Mouse (Mus musculus): ENCODE measurements around the gene Tiam1. TPM values are rescaled to one million over a fixed set of nuclear protein-coding genes. Genes with fewer than 3 reads are reported as not detected.
A peak's percentile ranks its signal among the peaks of the same experiment; 100 is the strongest.

Tiam1 gene
- total RNA-seq, 1 experiment from 2014 or later, result 18.4 TPM

GRCm38 (mm10) chr16:90150820-90151219, 7.3 kb upstream of the Tiam1 start:
- no peak for ATAC-seq (replicated peaks in 1 of 2; ENCODE audit: insufficient read depth in 1 of 2, low FRiP score in 2 of 2, low TSS enrichment in 1 of 2, low read depth in 1 of 2, poor library complexity in 2 of 2, severe bottlenecking in 2 of 2)

DNA sequence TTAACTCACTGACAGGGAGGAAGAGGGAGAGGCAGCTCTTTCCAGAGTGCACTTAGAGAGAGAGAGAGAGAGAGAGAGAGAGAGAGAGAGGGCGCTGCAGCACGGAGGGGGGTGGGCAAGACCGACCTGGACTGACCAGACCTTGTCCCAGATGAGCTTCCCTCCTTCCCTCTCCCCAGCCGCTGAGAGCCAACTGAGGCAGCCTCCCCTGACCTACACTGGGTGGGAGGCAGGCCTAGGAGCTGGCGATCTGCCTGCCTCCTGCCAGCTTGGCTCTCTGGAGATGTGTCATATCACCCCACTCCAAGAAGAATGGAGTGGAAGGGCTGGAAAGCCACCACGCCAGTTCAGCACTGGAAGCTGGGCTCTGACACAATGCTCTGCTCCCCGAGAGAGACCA, 6.6 kb upstream of the Tiam1 start:
- no peak for ATAC-seq (replicated peaks in 1 of 2; ENCODE audit: insufficient read depth in 1 of 2, low FRiP score in 2 of 2, low TSS enrichment in 1 of 2, low read depth in 1 of 2, poor library complexity in 2 of 2, severe bottlenecking in 2 of 2)

GRCm38 (mm10) chr16:90149335-90149734, 5.8 kb upstream of the Tiam1 start:
- ATAC-seq (replicated peaks in 1 of 2; ENCODE audit: insufficient read depth in 1 of 2, low FRiP score in 2 of 2, low TSS enrichment in 1 of 2, low read depth in 1 of 2, poor library complexity in 2 of 2, severe bottlenecking in 2 of 2), result no peak

DNA sequence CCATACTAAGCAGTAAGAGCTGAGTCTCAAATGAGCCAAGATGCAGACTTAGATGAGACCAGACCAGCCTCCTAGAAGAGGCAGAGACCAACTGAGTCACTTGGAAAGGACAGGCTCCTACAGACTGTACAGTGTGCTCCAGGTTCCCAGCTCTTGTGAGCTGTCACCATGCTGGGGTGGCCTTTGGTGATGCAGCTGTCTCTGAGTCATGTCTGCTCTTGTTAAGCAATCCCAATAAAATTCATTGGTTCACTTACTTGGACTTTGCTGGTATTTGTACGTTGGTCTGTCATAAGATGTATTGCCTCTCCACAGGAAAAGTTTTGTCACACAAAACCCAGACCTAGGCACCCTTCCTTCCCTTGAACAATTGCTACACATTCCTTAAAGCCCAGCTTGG, 1.7 kb upstream of the Tiam1 start:
- no peak; a peak in 1 of 4 replicates for ATAC-seq (replicated peaks in 1 of 2; ENCODE audit: insufficient read depth in 1 of 2, low FRiP score in 2 of 2, low TSS enrichment in 1 of 2, low read depth in 1 of 2, poor library complexity in 2 of 2, severe bottlenecking in 2 of 2)

GRCm38 (mm10) chr16:90144541-90144940, 972 bp upstream of the Tiam1 start:
- ATAC-seq (replicated peaks in 1 of 2; ENCODE audit: insufficient read depth in 1 of 2, low FRiP score in 2 of 2, low TSS enrichment in 1 of 2, low read depth in 1 of 2, poor library complexity in 2 of 2, severe bottlenecking in 2 of 2), result peak; percentile 1 to 2; a peak in 1 of 4 replicates

GRCm38 (mm10) chr16:90143416-90143759, 181 bp downstream of the Tiam1 start:
- no peak for ATAC-seq (replicated peaks in 1 of 2; ENCODE audit: insufficient read depth in 1 of 2, low FRiP score in 2 of 2, low TSS enrichment in 1 of 2, low read depth in 1 of 2, poor library complexity in 2 of 2, severe bottlenecking in 2 of 2)

DNA sequence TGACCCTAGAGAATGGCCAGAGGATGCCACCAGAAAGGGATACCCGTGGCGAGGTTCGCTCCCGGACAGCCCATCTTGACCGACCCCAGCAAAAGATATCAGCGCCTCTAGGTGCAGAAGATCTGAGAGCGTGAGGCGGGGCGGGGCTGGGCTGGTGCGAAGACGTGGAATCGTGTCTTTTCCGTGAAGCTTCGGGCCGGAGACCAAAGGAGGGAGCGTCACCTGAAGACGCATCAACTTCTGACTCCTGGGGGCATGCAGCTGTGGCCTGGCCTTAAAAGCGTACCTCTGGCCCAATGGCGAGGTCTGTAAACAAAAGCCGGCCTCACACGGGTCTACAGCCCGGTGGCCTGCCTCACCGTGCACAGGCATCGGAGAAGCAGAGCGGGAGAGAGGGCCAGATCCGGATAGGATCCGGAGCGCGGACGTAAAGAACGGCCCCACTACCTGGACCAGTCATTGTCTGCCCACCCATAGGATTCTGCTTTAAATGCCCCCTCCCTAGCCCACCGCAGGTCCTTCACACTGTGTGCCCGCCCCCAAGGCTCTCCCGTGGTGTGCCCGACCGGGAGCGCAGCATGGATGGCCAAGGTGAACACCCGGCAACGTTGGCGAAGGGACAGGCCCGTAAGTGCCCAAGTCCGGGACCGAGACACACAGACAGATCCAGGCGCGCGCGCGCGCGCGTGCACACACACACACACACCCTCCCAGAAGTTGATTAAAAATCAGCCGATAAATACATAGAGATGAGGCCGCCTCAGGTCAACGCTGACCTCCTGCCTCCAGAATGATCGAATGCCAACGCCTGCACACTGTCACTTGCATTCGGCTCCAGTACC, 774 bp downstream of the Tiam1 start:
- 0 out of 4 replicates have a peak, but pooled peaks of 1 of the 2 experiments have one; percentile 0 for ATAC-seq (replicated peaks in 1 of 2; ENCODE audit: insufficient read depth in 1 of 2, low FRiP score in 2 of 2, low TSS enrichment in 1 of 2, low read depth in 1 of 2, poor library complexity in 2 of 2, severe bottlenecking in 2 of 2)

DNA sequence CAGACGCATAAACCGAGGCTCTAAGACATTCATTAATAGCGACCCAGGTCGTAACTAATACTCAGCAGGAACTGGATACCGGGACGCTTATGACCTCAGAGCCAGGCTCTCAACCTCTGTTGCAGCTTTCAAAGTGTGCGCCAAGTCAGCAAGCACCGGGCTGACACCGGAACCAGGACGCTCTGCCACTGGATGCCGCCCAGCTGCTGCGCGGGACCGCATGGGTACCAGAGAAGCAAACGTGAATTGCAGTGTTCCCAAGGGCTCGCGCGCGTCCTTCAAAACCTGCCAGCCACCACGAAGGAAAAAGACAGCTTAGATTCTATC, 1.4 kb downstream of the Tiam1 start:
- ATAC-seq (replicated peaks in 1 of 2; ENCODE audit: insufficient read depth in 1 of 2, low FRiP score in 2 of 2, low TSS enrichment in 1 of 2, low read depth in 1 of 2, poor library complexity in 2 of 2, severe bottlenecking in 2 of 2), result no peak

DNA sequence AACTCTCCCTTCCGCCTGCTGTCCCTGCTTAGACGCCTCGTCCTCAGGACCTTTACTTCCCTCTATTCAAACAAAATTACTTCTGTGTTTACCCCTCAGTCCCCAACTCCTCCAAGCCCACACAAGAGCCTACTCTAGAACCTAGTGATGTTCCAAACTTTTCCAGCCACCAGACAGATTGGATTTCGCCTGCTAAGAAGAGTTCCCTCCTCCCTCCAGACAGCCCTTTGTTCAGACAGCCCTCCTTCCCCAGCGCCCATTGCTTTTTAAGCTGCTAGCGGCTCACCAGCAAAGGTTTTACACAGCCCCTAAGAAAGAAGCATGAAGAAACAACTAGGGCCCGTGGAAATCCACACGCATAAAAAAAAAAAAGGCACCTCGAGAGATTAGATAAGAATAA, 2.0 kb downstream of the Tiam1 start:
- ATAC-seq (replicated peaks in 1 of 2; ENCODE audit: insufficient read depth in 1 of 2, low FRiP score in 2 of 2, low TSS enrichment in 1 of 2, low read depth in 1 of 2, poor library complexity in 2 of 2, severe bottlenecking in 2 of 2), result no peak

DNA sequence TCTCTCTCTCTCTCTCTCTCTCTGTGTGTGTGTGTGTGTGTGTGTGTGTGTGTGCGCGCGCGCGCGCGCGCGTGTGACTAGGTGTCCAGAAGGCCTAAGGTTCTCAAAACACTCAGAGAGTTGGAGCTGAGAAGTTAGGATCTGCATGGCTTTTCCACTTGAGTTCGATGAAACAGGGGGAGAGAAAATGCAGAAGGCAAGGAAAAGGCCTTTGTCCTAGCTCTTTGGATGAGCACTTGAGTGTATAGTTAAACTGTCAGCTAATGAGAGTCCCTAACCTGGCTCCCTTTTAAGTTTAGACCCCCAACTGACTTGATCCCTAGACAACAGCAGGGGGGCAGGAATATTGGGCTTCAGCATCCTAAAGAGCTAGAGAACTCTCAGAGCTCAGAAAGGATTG, 3.0 kb downstream of the Tiam1 start:
- ATAC-seq (replicated peaks in 1 of 2; ENCODE audit: insufficient read depth in 1 of 2, low FRiP score in 2 of 2, low TSS enrichment in 1 of 2, low read depth in 1 of 2, poor library complexity in 2 of 2, severe bottlenecking in 2 of 2), result no peak

- no peak for ATAC-seq (replicated peaks in 1 of 2; ENCODE audit: insufficient read depth in 1 of 2, low FRiP score in 2 of 2, low TSS enrichment in 1 of 2, low read depth in 1 of 2, poor library complexity in 2 of 2, severe bottlenecking in 2 of 2)
Measured at GRCm38 (mm10) chr16:90139696-90140095, 3.9 kb downstream of the Tiam1 start.

- ATAC-seq (replicated peaks in 1 of 2; ENCODE audit: insufficient read depth in 1 of 2, low FRiP score in 2 of 2, low TSS enrichment in 1 of 2, low read depth in 1 of 2, poor library complexity in 2 of 2, severe bottlenecking in 2 of 2), result no peak
Measured at GRCm38 (mm10) chr16:90138151-90138550, 5.4 kb downstream of the Tiam1 start.

- ATAC-seq (replicated peaks in 1 of 2; ENCODE audit: insufficient read depth in 1 of 2, low FRiP score in 2 of 2, low TSS enrichment in 1 of 2, low read depth in 1 of 2, poor library complexity in 2 of 2, severe bottlenecking in 2 of 2), result no peak; a peak in 1 of 4 replicates
Measured at GRCm38 (mm10) chr16:90137175-90137574, 6.4 kb downstream of the Tiam1 start.

- no peak for ATAC-seq (replicated peaks in 1 of 2; ENCODE audit: insufficient read depth in 1 of 2, low FRiP score in 2 of 2, low TSS enrichment in 1 of 2, low read depth in 1 of 2, poor library complexity in 2 of 2, severe bottlenecking in 2 of 2)
Measured at GRCm38 (mm10) chr16:90135580-90135979, 8.0 kb downstream of the Tiam1 start.

DNA sequence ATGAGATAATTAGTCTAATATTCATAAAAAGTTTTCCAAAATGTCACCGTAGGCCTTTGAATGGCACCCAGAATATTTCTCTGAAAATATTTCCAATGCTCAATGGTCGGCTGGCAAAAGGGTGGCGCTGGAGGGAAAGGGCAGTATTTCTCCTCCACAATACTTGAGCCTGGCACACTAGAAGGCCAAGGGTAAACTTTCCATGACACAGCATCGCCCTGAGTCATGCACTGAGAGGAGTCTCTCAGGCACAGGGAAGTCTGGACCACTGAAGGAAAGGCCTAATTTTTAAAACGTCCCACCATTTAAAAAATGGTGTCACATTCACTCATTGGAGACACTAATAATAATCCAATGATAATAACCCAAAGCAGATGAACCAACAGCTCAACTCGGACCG, 9.2 kb downstream of the Tiam1 start:
- no peak for ATAC-seq (replicated peaks in 1 of 2; ENCODE audit: insufficient read depth in 1 of 2, low FRiP score in 2 of 2, low TSS enrichment in 1 of 2, low read depth in 1 of 2, poor library complexity in 2 of 2, severe bottlenecking in 2 of 2)

DNA sequence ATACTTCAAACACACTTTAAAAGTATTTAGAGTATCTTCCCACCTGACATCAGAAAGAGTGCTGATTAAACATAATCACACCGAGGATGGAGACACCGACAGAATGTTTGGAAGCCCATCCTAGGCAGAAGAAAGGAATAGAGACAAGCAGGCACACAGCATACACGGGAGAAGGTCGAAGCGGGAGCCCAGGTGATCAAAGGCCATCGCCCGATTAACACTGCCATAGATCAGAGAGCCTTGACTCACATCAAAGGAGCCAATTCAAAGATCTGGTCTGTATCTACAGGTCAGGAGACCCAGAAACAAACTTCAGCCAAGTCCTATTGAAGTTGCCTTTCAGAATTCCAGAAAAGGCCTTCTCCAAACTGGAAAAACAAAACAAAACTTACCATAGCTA, 10.8 kb downstream of the Tiam1 start:
- ATAC-seq (replicated peaks in 1 of 2; ENCODE audit: insufficient read depth in 1 of 2, low FRiP score in 2 of 2, low TSS enrichment in 1 of 2, low read depth in 1 of 2, poor library complexity in 2 of 2, severe bottlenecking in 2 of 2), result no peak

GRCm38 (mm10) chr16:90132331-90132730, 11.2 kb downstream of the Tiam1 start:
- no peak for ATAC-seq (replicated peaks in 1 of 2; ENCODE audit: insufficient read depth in 1 of 2, low FRiP score in 2 of 2, low TSS enrichment in 1 of 2, low read depth in 1 of 2, poor library complexity in 2 of 2, severe bottlenecking in 2 of 2)

GRCm38 (mm10) chr16:90128817-90129587, 14.6 kb downstream of the Tiam1 start:
- no peak for ATAC-seq (replicated peaks in 1 of 2; ENCODE audit: insufficient read depth in 1 of 2, low FRiP score in 2 of 2, low TSS enrichment in 1 of 2, low read depth in 1 of 2, poor library complexity in 2 of 2, severe bottlenecking in 2 of 2)

- no peak for ATAC-seq (replicated peaks in 1 of 2; ENCODE audit: insufficient read depth in 1 of 2, low FRiP score in 2 of 2, low TSS enrichment in 1 of 2, low read depth in 1 of 2, poor library complexity in 2 of 2, severe bottlenecking in 2 of 2)
Measured at GRCm38 (mm10) chr16:90128361-90128760, 15.2 kb downstream of the Tiam1 start.

Measured in hematopoietic stem cell, adult 5-6 weeks (primary cell).